Mouse (Mus musculus): ENCODE data around the gene Col5a3. TPM values are rescaled to one million over a fixed set of nuclear protein-coding genes. Genes with fewer than 3 reads are reported as not detected.
"Not testable (repeated sequence)": the region's sequence is repeated elsewhere in the genome, so short reads cannot be mapped to it uniquely, and the experiment has no call there.

The Col5a3 gene
- polyA plus RNA-seq, 2 experiments, result 0.03 to 0.08 TPM

DNA sequence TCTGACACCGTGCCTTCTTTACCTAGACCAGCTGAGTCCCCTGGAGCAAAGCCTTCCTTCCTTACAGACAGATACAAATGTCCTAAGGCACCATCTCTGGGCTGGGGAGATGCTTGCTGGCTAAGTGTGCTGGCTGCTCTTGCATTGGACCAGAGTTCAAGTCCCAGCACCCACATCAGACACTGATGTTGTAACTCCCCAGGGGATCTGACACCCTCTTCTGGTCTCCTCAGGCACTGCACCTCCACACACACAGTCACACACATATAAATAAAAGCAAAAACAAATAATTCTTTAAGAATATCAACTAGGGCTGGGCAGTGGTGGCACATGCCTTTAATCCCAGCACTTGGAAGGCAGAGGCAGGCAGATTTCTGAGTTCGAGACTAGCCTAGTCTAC lies 35.3 kb upstream of the Col5a3 start:
- TF ChIP-seq EP300 (IDR thresholded peaks at IDR 0.05; ENCODE audit: low read depth), result no peak
- TF ChIP-seq CTCF (IDR thresholded peaks at IDR 0.05; ENCODE audit: low read depth), result 0 out of 2 replicates have a peak, but pooled peaks have one; percentile 23
- 73% methylated on average over 2 of the region's 2 CpGs for WGBS (ENCODE audit: insufficient replicate concordance)
- Histone ChIP-seq H3K36me3 (replicated peaks; ENCODE audit: control insufficient read depth, insufficient read depth, low read depth) (no peaks in the 10 kb centered on the region), H3K9ac (replicated peaks) (no peak overlapping the region), H3K4me1 (replicated peaks; ENCODE audit: control insufficient read depth in 2 of 2, insufficient read depth in 2 of 2, low read length in 1 of 2) (no peaks in the 10 kb centered on the region), H3K4me3 (ENCODE audit: insufficient read depth in 1 of 2, low read depth in 2 of 2, low read length in 2 of 2) (no peak overlapping the region), H3K9me3 (ENCODE audit: control insufficient read depth, low read length) (no peaks in the 10 kb centered on the region), H3K27me3 (ENCODE audit: control insufficient read depth, insufficient read depth, low read length) (no peaks in the 10 kb centered on the region), H3K27ac (no peak overlapping the region), H3K4me2 (ENCODE audit: low read depth) (no peak overlapping the region)
- DNase-seq (ENCODE audit: low read depth in 3 of 3, low spot score in 3 of 3), result no peak
- no peak for ATAC-seq (ENCODE audit: insufficient read depth)

DNA sequence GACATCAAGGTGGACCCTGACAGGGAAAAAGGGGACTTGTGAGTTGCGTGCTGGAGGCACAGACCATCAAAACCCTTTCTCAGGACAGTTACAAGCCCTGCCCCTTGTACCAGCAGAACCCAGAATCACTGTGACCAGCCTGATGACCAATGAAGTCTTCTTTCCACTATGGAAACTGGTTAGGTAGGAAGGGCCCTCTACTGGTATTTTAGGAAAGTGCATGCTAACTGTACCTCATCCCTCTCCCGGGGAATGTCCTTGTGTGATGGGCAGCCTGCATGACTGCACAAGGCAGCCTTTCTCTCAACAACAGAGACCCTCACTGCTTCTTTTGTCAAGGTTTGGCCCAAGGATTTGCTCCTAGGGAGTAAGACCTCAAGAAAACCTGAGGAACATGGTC lies 27.8 kb upstream of the Col5a3 start:
- no peak overlapping the region for H3K27ac ChIP-seq
- H3K4me2 ChIP-seq (ENCODE audit: low read depth), result no peak overlapping the region
- no peaks in the 10 kb centered on the region for H3K36me3 ChIP-seq (replicated peaks; ENCODE audit: control insufficient read depth, insufficient read depth, low read depth)
- no peak overlapping the region for H3K4me3 ChIP-seq (ENCODE audit: insufficient read depth in 1 of 2, low read depth in 2 of 2, low read length in 2 of 2)
- ATAC-seq (ENCODE audit: insufficient read depth) (no peak), DNase-seq (ENCODE audit: low read depth in 3 of 3, low spot score in 3 of 3) (no peak)
- no peaks in the 10 kb centered on the region for H3K9me3 ChIP-seq (ENCODE audit: control insufficient read depth, low read length)
- H3K4me1 ChIP-seq (replicated peaks; ENCODE audit: control insufficient read depth in 2 of 2, insufficient read depth in 2 of 2, low read length in 1 of 2), result no peaks in the 10 kb centered on the region
- TF ChIP-seq CTCF (IDR thresholded peaks at IDR 0.05; ENCODE audit: low read depth) (peak; percentile 53), EP300 (IDR thresholded peaks at IDR 0.05; ENCODE audit: low read depth) (no peak)
- no peak overlapping the region for H3K9ac ChIP-seq (replicated peaks)
- WGBS (ENCODE audit: insufficient replicate concordance), result 28% methylated on average over 2 of the region's 2 CpGs
- H3K27me3 ChIP-seq (ENCODE audit: control insufficient read depth, insufficient read depth, low read length), result no peaks in the 10 kb centered on the region

DNA sequence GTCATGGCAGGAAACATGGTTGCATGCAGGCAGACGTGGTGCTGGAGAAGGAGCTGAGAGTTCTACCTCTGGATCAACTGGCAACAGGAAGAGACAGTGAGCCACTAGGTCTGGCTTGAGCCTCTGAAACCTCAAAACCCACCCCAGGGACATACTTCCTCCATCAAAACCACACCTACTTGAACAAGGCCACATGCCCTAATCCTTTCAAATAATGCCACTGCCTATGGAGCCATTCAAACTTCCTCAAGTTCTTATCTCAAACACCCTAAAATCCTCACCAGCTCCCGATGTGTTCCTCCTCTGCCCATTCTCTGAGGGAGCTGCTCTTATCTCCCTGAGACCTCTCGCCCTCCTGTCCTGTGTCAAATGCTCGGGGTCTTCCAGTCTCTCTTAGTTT lies 27.3 kb upstream of the Col5a3 start:
- DNase-seq (ENCODE audit: low read depth in 3 of 3, low spot score in 3 of 3) (no peak), ATAC-seq (ENCODE audit: insufficient read depth) (no peak)
- H3K27me3 ChIP-seq (ENCODE audit: control insufficient read depth, insufficient read depth, low read length), result no peaks in the 10 kb centered on the region
- H3K36me3 ChIP-seq (replicated peaks; ENCODE audit: control insufficient read depth, insufficient read depth, low read depth), result no peaks in the 10 kb centered on the region
- H3K4me2 ChIP-seq (ENCODE audit: low read depth), result no peak overlapping the region
- H3K27ac ChIP-seq, result no peak overlapping the region
- H3K9ac ChIP-seq (replicated peaks), result no peak overlapping the region
- 10% methylated on average over 4 of the region's 4 CpGs for WGBS (ENCODE audit: insufficient replicate concordance)
- H3K4me1 ChIP-seq (replicated peaks; ENCODE audit: control insufficient read depth in 2 of 2, insufficient read depth in 2 of 2, low read length in 1 of 2), result no peaks in the 10 kb centered on the region
- H3K9me3 ChIP-seq (ENCODE audit: control insufficient read depth, low read length), result no peaks in the 10 kb centered on the region
- no peak overlapping the region for H3K4me3 ChIP-seq (ENCODE audit: insufficient read depth in 1 of 2, low read depth in 2 of 2, low read length in 2 of 2)
- TF ChIP-seq CTCF (IDR thresholded peaks at IDR 0.05; ENCODE audit: low read depth) (no peak), EP300 (IDR thresholded peaks at IDR 0.05; ENCODE audit: low read depth) (no peak)

- TF ChIP-seq EP300 (IDR thresholded peaks at IDR 0.05; ENCODE audit: low read depth), result no peak
- no peak for TF ChIP-seq CTCF (IDR thresholded peaks at IDR 0.05; ENCODE audit: low read depth)
- H3K9ac ChIP-seq (replicated peaks), result no peak overlapping the region
- WGBS (ENCODE audit: insufficient replicate concordance), result 39% methylated on average over 6 of the region's 6 CpGs
- no peak overlapping the region for H3K4me3 ChIP-seq (ENCODE audit: insufficient read depth in 1 of 2, low read depth in 2 of 2, low read length in 2 of 2)
- ATAC-seq (ENCODE audit: insufficient read depth) (no peak), DNase-seq (ENCODE audit: low read depth in 3 of 3, low spot score in 3 of 3) (no peak)
- H3K27me3 ChIP-seq (ENCODE audit: control insufficient read depth, insufficient read depth, low read length), result no peaks in the 10 kb centered on the region
- no peaks in the 10 kb centered on the region for H3K36me3 ChIP-seq (replicated peaks; ENCODE audit: control insufficient read depth, insufficient read depth, low read depth)
- no peaks in the 10 kb centered on the region for H3K4me1 ChIP-seq (replicated peaks; ENCODE audit: control insufficient read depth in 2 of 2, insufficient read depth in 2 of 2, low read length in 1 of 2)
- H3K4me2 ChIP-seq (ENCODE audit: low read depth), result no peak overlapping the region
- no peak overlapping the region for H3K27ac ChIP-seq
- no peaks in the 10 kb centered on the region for H3K9me3 ChIP-seq (ENCODE audit: control insufficient read depth, low read length)
Observed at GRCm38 (mm10) chr9:20838931-20839330, 24.1 kb upstream of the Col5a3 start.

GRCm38 (mm10) chr9:20837184-20837947 lies 22.5 kb upstream of the Col5a3 start:
- no peak overlapping the region for H3K4me2 ChIP-seq (ENCODE audit: low read depth)
- H3K4me3 ChIP-seq (ENCODE audit: insufficient read depth in 1 of 2, low read depth in 2 of 2, low read length in 2 of 2), result no peak overlapping the region
- H3K36me3 ChIP-seq (replicated peaks; ENCODE audit: control insufficient read depth, insufficient read depth, low read depth), result no peaks in the 10 kb centered on the region
- H3K4me1 ChIP-seq (replicated peaks; ENCODE audit: control insufficient read depth in 2 of 2, insufficient read depth in 2 of 2, low read length in 1 of 2), result no peaks in the 10 kb centered on the region
- no peaks in the 10 kb centered on the region for H3K27me3 ChIP-seq (ENCODE audit: control insufficient read depth, insufficient read depth, low read length)
- ATAC-seq (ENCODE audit: insufficient read depth), result no peak
- DNase-seq (ENCODE audit: low read depth in 3 of 3, low spot score in 3 of 3), result no peak
- 68% methylated on average over 9 of the region's 9 CpGs for WGBS (ENCODE audit: insufficient replicate concordance)
- H3K27ac ChIP-seq, result no peak overlapping the region
- H3K9me3 ChIP-seq (ENCODE audit: control insufficient read depth, low read length), result no peaks in the 10 kb centered on the region
- TF ChIP-seq EP300 (IDR thresholded peaks at IDR 0.05; ENCODE audit: low read depth) (no peak), CTCF (IDR thresholded peaks at IDR 0.05; ENCODE audit: low read depth) (no peak)
- H3K9ac ChIP-seq (replicated peaks), result no peak overlapping the region

GRCm38 (mm10) chr9:20835431-20835954 lies 20.6 kb upstream of the Col5a3 start:
- not testable (repeated sequence) for H3K9ac ChIP-seq (replicated peaks); H3K27ac ChIP-seq; ATAC-seq (ENCODE audit: insufficient read depth); H3K27me3 ChIP-seq (ENCODE audit: control insufficient read depth, insufficient read depth, low read length); H3K36me3 ChIP-seq (replicated peaks; ENCODE audit: control insufficient read depth, insufficient read depth, low read depth); H3K4me1 ChIP-seq (replicated peaks; ENCODE audit: control insufficient read depth in 2 of 2, insufficient read depth in 2 of 2, low read length in 1 of 2); DNase-seq (ENCODE audit: low read depth in 3 of 3, low spot score in 3 of 3); H3K4me3 ChIP-seq (ENCODE audit: insufficient read depth in 1 of 2, low read depth in 2 of 2, low read length in 2 of 2); H3K9me3 ChIP-seq (ENCODE audit: control insufficient read depth, low read length); H3K4me2 ChIP-seq (ENCODE audit: low read depth)
- 78% methylated on average over 10 of the region's 11 CpGs for WGBS (ENCODE audit: insufficient replicate concordance)

Measured in liver, embryonic 14.5 days (tissue).